Mouse (Mus musculus) forebrain, embryonic 15.5 days (tissue): ENCODE measurements around the gene Fggy. TPM values are rescaled to one million over a fixed set of nuclear protein-coding genes. Genes with fewer than 3 reads are reported as not detected.

Source experiments
- ATAC-seq: fragments of 200-750 bp; cut with Nextera tagmentation; replicated peaks from 2 replicates; pipeline ENCODE4 v1.8.0; 2017; ENCODE audit warnings: mild to moderate bottlenecking, moderate TSS enrichment, moderate library complexity
- H3K27ac ChIP-seq: fragments of 300-500 bp; sonication (generic); replicated peaks from 2 replicates; pipeline ENCODE4 v1.5.1; 2015; ENCODE audit warnings: mild to moderate bottlenecking, inconsistent platforms
- H3K27me3 ChIP-seq: fragments of 300-500 bp; sonication (generic); 2 replicates; pipeline ENCODE4 v1.6.1; 2015; ENCODE audit warnings: inconsistent platforms
- H3K36me3 ChIP-seq: fragments of 300-500 bp; sonication (generic); 2 replicates; pipeline ENCODE4 v1.6.1; 2015; ENCODE audit warnings: mild to moderate bottlenecking, inconsistent platforms
- H3K4me1 ChIP-seq: fragments of 300-500 bp; sonication (generic); 2 replicates; pipeline ENCODE4 v1.6.1; 2015; ENCODE audit warnings: inconsistent platforms
- H3K4me2 ChIP-seq: fragments of 300-500 bp; sonication (generic); replicated peaks from 2 replicates; pipeline ENCODE4 v1.6.1; 2015; ENCODE audit warnings: mild to moderate bottlenecking, inconsistent platforms
- H3K4me3 ChIP-seq: fragments of 300-500 bp; sonication (generic); 2 replicates; pipeline ENCODE4 v1.5.1; 2015; ENCODE audit warnings: mild to moderate bottlenecking, inconsistent platforms
- H3K9ac ChIP-seq: fragments of 300-500 bp; sonication (generic); replicated peaks from 2 replicates; pipeline ENCODE4 v1.6.1; 2015; ENCODE audit warnings: mild to moderate bottlenecking, inconsistent platforms
- H3K9me3 ChIP-seq: fragments of 300-500 bp; sonication (generic); 2 replicates; pipeline ENCODE4 v1.6.1; 2016; ENCODE audit warnings: inconsistent platforms
- WGBS: fragments of 180-500 bp; shearing (Covaris S2); methylation state at CpG from one replicate; pipeline ENCODE4 v1.1.7; 2015; ENCODE audit warnings: mixed read lengths; 5-methylcytosine and 5-hydroxymethylcytosine counted together
- polyA plus RNA-seq: library from polyadenylated mRNA; unstranded; fragments of >200 nt; fragmentation: Nextera tagmentation; extraction: Ambion mirVana; gene quantifications from 2 replicates; pipeline ENCODE4 v1.2.1, GENCODE M21; 2015

The Fggy gene
- polyA plus RNA-seq, 1 experiment from 2014 or later, result 5.2 TPM

- no peak for ATAC-seq
- WGBS, result 48% methylated on average over 3 of the region's 3 CpGs
These were observed 303.3 kb downstream of the Fggy start for GRCm38 (mm10) chr4:95860601-95861000.

GRCm38 (mm10) chr4:95861074-95861473 is 303.8 kb downstream of the Fggy start:
- Histone ChIP-seq H3K27ac (no peak overlapping the region), H3K4me2 (no peak overlapping the region), H3K4me1 (peaks cover 27% of the 10 kb centered on the region), H3K36me3 (no peaks in the 10 kb centered on the region), H3K27me3 (no peaks in the 10 kb centered on the region), H3K4me3 (no peak overlapping the region), H3K9me3 (no peaks in the 10 kb centered on the region), H3K9ac (no peak overlapping the region)
- ATAC-seq, result no peak
- WGBS, result 46% methylated on average over 4 of the region's 4 CpGs

More at GRCm38 (mm10) chr4:95860601-95861000, 303.3 kb downstream of the Fggy start:
- Histone ChIP-seq H3K9me3 (no peaks in the 10 kb centered on the region), H3K27me3 (no peaks in the 10 kb centered on the region), H3K27ac (no peak overlapping the region), H3K9ac (no peak overlapping the region), H3K36me3 (no peaks in the 10 kb centered on the region), H3K4me3 (no peak overlapping the region), H3K4me1 (peaks cover 23% of the 10 kb centered on the region), H3K4me2 (no peak overlapping the region)

DNA sequence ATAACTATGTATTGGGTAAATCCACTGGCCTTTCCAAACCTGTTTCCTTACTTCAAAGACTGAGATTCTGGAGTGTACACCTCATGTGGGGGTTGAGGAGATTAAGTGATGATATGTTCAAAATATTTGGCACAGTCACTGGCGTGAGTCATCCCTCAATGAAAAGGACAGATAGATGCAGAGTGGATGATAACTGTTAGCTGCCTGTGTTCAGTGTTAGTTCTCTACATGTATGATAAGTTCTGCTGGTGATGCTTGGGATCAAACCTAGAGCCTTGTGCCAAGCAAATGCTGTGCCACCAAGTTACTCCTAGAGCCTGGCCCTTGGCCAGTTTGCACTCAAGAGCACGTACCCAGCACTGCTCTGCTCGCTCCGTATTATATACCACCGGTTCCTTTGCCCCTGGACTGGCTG is 304.4 kb downstream of the Fggy start:
- peaks cover 28% of the 10 kb centered on the region for H3K4me1 ChIP-seq
- H3K27ac ChIP-seq, result no peak overlapping the region
- no peak overlapping the region for H3K4me2 ChIP-seq
- ATAC-seq, result peak; percentile 57; the same call in 1 of the 2 replicates
- no peak overlapping the region for H3K4me3 ChIP-seq
- H3K27me3 ChIP-seq, result no peaks in the 10 kb centered on the region
- no peak overlapping the region for H3K9ac ChIP-seq
- no peaks in the 10 kb centered on the region for H3K36me3 ChIP-seq
- H3K9me3 ChIP-seq, result no peaks in the 10 kb centered on the region
- WGBS, result 57% methylated on average over 5 of the region's 5 CpGs

DNA sequence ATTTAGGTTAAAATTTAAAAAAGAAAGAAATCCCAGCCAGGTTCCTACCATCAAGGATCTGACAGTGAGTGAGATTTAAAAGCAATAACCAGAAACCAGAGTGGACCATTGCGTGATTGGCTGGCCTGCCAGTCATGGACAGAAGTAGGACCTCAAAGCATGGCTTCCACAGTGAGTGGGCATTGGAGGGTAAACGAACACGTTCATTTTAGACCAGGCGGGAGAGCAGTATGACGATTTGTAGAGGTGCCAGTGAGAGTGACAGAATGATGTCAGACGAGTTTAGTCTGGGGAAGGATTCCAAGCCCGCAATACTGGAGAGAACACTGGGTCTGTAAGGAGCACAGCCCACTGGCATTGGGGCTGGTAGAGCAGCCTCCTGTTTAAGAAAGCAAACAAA is 305.0 kb downstream of the Fggy start:
- ATAC-seq, result no peak; the same call in 1 of the 2 replicates
- 55% methylated on average over 7 of the region's 7 CpGs for WGBS
- Histone ChIP-seq H3K36me3 (no peaks in the 10 kb centered on the region), H3K27ac (peak overlapping the region; percentile 20; the same call in 1 of the 2 replicates), H3K4me3 (no peak overlapping the region), H3K4me2 (no peak overlapping the region), H3K9me3 (no peaks in the 10 kb centered on the region), H3K27me3 (no peaks in the 10 kb centered on the region), H3K9ac (no peak overlapping the region), H3K4me1 (peaks cover 28% of the 10 kb centered on the region)

- no peak overlapping the region for H3K9ac ChIP-seq
- H3K4me1 ChIP-seq, result peaks cover 28% of the 10 kb centered on the region
- WGBS, result 60% methylated on average over 6 of the region's 6 CpGs
- H3K4me3 ChIP-seq, result no peak overlapping the region
- no peak overlapping the region for H3K4me2 ChIP-seq
- H3K27me3 ChIP-seq, result no peaks in the 10 kb centered on the region
- H3K27ac ChIP-seq, result peak overlapping the region; percentile 20; the same call in 1 of the 2 replicates
- H3K9me3 ChIP-seq, result no peaks in the 10 kb centered on the region
- peak; percentile 27; the same call in 1 of the 2 replicates for ATAC-seq
- no peaks in the 10 kb centered on the region for H3K36me3 ChIP-seq
These were observed 305.6 kb downstream of the Fggy start for GRCm38 (mm10) chr4:95862781-95863499.

GRCm38 (mm10) chr4:95863500-95863803 is 306.1 kb downstream of the Fggy start:
- Histone ChIP-seq H3K4me3 (no peak overlapping the region), H3K4me2 (no peak overlapping the region), H3K27ac (no peak overlapping the region), H3K27me3 (no peaks in the 10 kb centered on the region), H3K9me3 (no peaks in the 10 kb centered on the region), H3K9ac (no peak overlapping the region), H3K4me1 (peaks cover 28% of the 10 kb centered on the region), H3K36me3 (no peaks in the 10 kb centered on the region)
- no peak for ATAC-seq
- WGBS, result 92% methylated on average over 3 of the region's 3 CpGs

DNA sequence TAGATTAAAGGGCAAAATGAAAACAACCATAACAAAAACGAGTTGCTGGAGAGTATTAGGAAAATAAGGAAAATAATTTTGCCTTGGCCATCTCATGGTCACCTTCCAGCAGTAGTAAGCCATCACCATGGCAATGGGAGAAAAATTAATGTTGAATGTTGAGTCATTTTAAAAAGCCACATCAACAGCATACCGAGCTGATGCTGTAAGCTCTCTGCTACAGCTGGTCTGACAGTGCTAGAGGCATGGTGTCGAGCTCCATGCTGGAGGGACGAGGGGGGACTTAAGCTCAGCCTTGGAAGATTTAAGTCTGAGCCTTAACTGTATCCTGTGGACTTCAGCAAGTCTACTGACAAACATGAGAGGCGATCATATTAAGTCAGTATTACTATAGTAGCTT is 307.9 kb downstream of the Fggy start:
- H3K4me3 ChIP-seq, result no peak overlapping the region
- no peak overlapping the region for H3K27ac ChIP-seq
- ATAC-seq, result no peak
- no peak overlapping the region for H3K4me2 ChIP-seq
- no peaks in the 10 kb centered on the region for H3K27me3 ChIP-seq
- peaks cover 28% of the 10 kb centered on the region for H3K4me1 ChIP-seq
- no peaks in the 10 kb centered on the region for H3K9me3 ChIP-seq
- WGBS, result 82% methylated on average over 5 of the region's 5 CpGs
- H3K36me3 ChIP-seq, result no peaks in the 10 kb centered on the region
- H3K9ac ChIP-seq, result no peak overlapping the region

- no peak overlapping the region for H3K4me2 ChIP-seq
- H3K27me3 ChIP-seq, result no peaks in the 10 kb centered on the region
- no peak overlapping the region for H3K9ac ChIP-seq
- no peak for ATAC-seq
- H3K36me3 ChIP-seq, result no peaks in the 10 kb centered on the region
- 63% methylated on average over 3 of the region's 3 CpGs for WGBS
- peaks cover 29% of the 10 kb centered on the region for H3K4me1 ChIP-seq
- H3K9me3 ChIP-seq, result no peaks in the 10 kb centered on the region
- H3K27ac ChIP-seq, result no peak overlapping the region; the same call in 1 of the 2 replicates
- no peak overlapping the region for H3K4me3 ChIP-seq
These were observed 308.6 kb downstream of the Fggy start for GRCm38 (mm10) chr4:95865882-95866281.

- 95% methylated on average over 3 of the region's 3 CpGs for WGBS
- no peak overlapping the region for H3K4me2 ChIP-seq
- no peaks in the 10 kb centered on the region for H3K27me3 ChIP-seq
- H3K4me3 ChIP-seq, result no peak overlapping the region
- H3K9me3 ChIP-seq, result no peaks in the 10 kb centered on the region
- no peak overlapping the region for H3K27ac ChIP-seq
- peaks cover 22% of the 10 kb centered on the region for H3K4me1 ChIP-seq
- H3K36me3 ChIP-seq, result no peaks in the 10 kb centered on the region
- no peak for ATAC-seq
- H3K9ac ChIP-seq, result no peak overlapping the region
These were observed 309.8 kb downstream of the Fggy start for GRCm38 (mm10) chr4:95867103-95867502.

GRCm38 (mm10) chr4:95868348-95868747 is 311.0 kb downstream of the Fggy start:
- no peak overlapping the region for H3K4me3 ChIP-seq
- no peaks in the 10 kb centered on the region for H3K9me3 ChIP-seq
- H3K4me2 ChIP-seq, result no peak overlapping the region
- 77% methylated on average over 6 of the region's 6 CpGs for WGBS
- no peak for ATAC-seq
- H3K36me3 ChIP-seq, result no peaks in the 10 kb centered on the region
- no peak overlapping the region for H3K9ac ChIP-seq
- no peaks in the 10 kb centered on the region for H3K27me3 ChIP-seq
- no peak overlapping the region for H3K27ac ChIP-seq
- H3K4me1 ChIP-seq, result peaks cover 11% of the 10 kb centered on the region; the same call in 1 of the 2 replicates

GRCm38 (mm10) chr4:95871216-95871881 is 314.0 kb downstream of the Fggy start:
- no peak overlapping the region for H3K27ac ChIP-seq
- no peaks in the 10 kb centered on the region for H3K9me3 ChIP-seq
- no peaks in the 10 kb centered on the region for H3K36me3 ChIP-seq
- WGBS, result 23% methylated on average over 6 of the region's 6 CpGs
- no peak overlapping the region for H3K4me2 ChIP-seq
- H3K4me1 ChIP-seq, result peaks cover 4% of the 10 kb centered on the region; the same call in 1 of the 2 replicates
- H3K4me3 ChIP-seq, result no peak overlapping the region
- H3K9ac ChIP-seq, result no peak overlapping the region
- H3K27me3 ChIP-seq, result no peaks in the 10 kb centered on the region
- peak; percentile 61 for ATAC-seq

DNA sequence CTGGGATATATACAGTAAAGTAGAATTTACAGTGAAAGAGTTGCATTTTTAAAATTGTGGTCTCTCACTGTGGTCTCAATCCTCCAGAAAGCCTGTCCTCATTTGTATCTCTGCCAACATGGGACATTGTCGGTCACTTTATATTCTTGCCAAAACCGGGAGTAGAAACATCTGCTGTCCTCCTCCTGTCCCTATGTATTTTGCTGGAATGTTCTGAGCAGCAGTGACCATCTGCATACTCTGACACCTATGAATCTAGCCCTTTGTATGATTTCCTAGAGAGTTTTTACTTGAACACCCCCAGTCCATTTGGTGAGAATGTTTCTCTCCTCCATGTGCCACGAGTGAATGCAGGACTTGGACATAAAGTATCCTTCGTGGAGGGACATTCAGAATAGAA is 318.6 kb downstream of the Fggy start:
- no peak overlapping the region for H3K9ac ChIP-seq
- ATAC-seq, result no peak
- WGBS, result 85% methylated on average over 4 of the region's 4 CpGs

More for the DNA sequence above, 318.6 kb downstream of the Fggy start:
- H3K36me3 ChIP-seq, result no peaks in the 10 kb centered on the region
- H3K9me3 ChIP-seq, result no peaks in the 10 kb centered on the region
- no peak overlapping the region for H3K4me3 ChIP-seq
- no peak overlapping the region for H3K27ac ChIP-seq
- H3K4me2 ChIP-seq, result no peak overlapping the region
- no peaks in the 10 kb centered on the region for H3K27me3 ChIP-seq
- H3K4me1 ChIP-seq, result peaks cover 3% of the 10 kb centered on the region; the same call in 1 of the 2 replicates
